Mouse (Mus musculus) lung, postnatal 25 days (tissue): ENCODE measurements at regions not wholly inside any gene's neighbourhood (a gene's known extent, or its start where the extent isn't known, plus 50 kb on each side); places are given as distances from the start of the nearest gene placed in this dataset.

Experiments used
- DNase-seq: peaks from one replicate; pipeline ENCODE4 v3.0.0; 2022; ENCODE audit warnings: low spot score

- DNase-seq = no peak
These were observed 89.6 kb upstream of the Maged2 start for GRCm38 (mm10) chrX:150903576-150904224.

GRCm38 (mm10) chrX:150902862-150903261, 88.7 kb upstream of the Maged2 start:
- peak; percentile 10 for DNase-seq
